Mouse (Mus musculus): Measurements from ENCODE around the gene H2-Oa. TPM values are rescaled to one million over a fixed set of nuclear protein-coding genes. Genes with fewer than 3 reads are reported as not detected.

H2-Oa gene
- polyA plus RNA-seq (2017; shearing (Covaris generic)) = 10 to 100 TPM; 14.3 to 81.2 (median 53.9) TPM

GRCm38 (mm10) chr17:34092197-34092875 lies at the start of gene H2-Oa:
Gene H2-Oa, plus strand, starts transcription at chr17:34092340.
- ATAC-seq = peak; percentile 86

DNA sequence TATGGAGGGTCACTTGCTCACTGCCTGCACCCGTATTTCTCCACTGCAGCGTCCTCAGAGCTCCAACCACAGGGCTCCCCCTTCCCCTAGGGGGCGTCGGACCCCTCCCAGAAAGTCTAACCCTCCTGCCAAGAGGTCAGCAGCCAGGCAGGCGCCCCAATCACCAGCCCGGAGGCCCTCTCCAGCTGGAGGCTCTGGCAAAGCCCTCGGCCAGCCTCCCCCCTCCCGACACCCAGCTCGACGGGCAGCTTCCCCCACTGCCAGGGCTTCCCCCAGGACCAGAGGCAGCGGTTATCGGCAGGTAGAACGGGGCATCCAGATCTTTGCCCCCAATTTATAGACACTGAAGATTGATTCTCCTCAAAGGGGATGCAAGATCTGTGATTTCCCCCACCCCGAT lies 46.2 kb upstream of the H2-Oa start:
- no peak for ATAC-seq

DNA sequence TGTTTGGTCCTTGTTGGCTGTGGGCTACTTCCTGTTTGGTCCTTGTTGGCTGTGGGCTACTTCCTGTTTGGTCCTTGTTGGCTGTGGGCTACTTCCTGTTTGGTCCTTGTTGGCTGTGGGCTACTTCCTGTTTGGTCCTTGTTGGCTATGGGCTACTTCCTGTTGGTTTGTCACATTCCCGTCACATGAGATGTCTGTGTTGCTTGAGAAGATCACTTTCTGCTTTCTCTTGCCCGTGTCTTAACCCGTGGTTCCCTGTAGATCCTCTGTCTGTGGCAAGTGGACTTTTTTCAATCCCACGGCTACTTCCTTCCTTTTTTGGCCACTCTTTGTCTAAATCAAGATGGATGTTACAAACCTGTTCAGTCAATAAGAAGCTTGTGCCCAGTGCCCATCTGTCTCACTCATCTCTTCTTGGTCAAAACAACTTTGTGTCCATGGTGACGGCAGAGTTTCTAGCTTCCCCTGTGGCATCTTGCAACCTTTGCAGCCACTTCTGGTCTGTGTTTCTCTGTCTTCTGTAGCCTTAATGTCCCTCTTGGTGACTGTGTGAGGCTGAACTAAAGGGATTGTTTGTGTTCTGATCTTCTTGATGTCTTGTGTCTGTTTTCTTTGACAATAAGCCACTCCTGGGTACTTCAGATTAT lies 44.6 kb upstream of the H2-Oa start:
- ATAC-seq = peak; percentile 38

DNA sequence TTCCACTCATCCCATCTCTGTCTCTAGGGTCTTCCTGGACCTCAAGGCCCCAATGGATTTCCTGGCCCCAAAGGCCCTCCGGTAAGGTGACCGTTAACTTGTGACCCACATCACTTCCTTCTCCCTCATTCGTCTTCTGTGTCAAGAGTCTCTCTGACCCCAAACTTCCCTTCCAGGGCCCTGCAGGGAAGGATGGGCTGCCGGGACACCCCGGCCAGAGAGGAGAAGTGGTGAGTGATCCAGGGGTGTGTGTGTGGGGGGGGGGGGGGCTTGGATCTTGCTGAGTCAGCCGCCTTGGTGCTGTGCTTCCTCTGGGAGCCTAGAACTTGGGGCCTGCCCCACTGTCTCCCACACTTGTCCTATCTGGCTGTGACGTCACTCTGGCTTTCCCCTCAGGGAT lies 34.9 kb upstream of the H2-Oa start:
- ATAC-seq = no peak

DNA sequence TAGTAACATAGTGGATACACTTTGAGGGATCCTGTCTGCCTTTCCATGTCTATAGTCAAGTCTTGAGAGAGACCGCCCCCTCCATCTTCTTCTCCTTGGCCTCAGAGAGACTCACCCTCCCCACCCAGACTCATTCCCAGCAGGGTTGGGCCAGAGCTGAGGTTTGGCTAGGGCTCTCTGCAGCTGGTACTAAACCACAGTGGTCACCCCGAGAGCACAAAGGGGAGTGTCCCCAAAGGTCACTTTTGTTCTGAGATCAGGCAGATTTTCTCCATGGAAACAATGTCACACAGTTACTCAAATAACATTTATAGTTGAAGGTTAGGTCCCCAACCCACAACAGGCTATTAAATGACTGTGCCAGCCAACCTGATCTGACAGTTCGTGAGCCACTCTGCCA lies 23.3 kb upstream of the H2-Oa start:
- no peak for ATAC-seq

GRCm38 (mm10) chr17:34072091-34072490 lies 20.0 kb upstream of the H2-Oa start:
- ATAC-seq = no peak

DNA sequence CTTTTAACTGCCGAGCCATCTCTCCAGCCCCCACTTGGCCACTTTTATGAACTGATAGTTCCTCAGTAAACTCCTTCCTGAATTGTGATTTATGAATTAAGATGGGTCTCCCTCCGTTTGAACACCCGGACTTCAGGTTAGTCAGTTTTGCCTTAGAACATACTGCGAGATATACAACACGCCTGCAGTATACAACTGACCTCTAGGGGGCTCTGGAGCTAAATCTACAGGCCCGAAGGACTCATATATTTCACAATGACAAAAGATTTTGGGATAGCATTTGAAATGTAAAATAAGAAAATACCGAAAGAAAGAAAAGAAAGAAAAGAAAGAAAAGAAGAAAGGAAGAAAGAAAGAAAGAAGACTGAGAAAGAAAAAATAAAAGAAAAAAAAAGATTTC lies 16.9 kb upstream of the H2-Oa start:
- no peak for ATAC-seq

DNA sequence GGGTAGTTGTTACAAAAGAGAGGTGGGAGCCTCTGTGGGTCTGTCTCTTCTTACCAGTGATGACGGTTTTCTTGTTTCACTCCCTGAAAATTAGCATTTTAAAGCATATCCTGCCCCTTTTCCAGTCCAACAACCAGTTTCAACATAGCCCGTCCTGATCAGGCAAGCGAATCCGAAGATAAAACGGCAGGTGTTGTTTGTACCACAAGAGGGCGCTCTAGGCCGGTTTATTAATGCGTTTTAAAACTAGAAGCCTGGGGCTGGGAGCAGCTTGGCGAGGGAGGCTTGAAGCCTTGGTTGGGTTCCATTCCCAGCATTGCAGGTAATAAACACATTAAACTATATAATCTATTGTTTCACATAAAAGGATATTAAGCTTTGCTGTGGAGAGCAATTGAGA lies 14.6 kb upstream of the H2-Oa start:
- ATAC-seq = peak; percentile 54

- ATAC-seq = no peak
Observed at GRCm38 (mm10) chr17:34078148-34078547, 14.0 kb upstream of the H2-Oa start.

- ATAC-seq = no peak
Observed at GRCm38 (mm10) chr17:34079002-34079401, 13.1 kb upstream of the H2-Oa start.

DNA sequence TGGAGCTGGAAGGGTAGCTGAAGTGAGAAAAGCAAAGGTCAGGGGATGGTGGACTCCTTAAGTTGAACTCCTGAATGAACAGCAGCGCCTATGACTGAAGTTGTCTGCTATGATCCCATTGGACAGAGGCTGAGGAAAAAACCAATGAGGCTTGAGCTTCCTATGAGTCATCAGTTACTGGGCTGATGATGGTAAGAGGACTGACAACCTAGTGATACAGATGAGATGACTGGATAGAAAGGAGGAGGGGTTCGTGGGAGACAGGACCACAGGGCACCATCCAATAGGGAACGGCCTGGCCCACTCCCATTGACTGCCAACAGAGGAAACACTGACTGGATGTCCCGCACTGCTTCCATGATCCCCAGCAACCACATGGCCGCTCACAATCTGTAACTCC lies 12.5 kb upstream of the H2-Oa start:
- peak; percentile 87 for ATAC-seq

- ATAC-seq = no peak
Observed at GRCm38 (mm10) chr17:34083104-34083503, 9.0 kb upstream of the H2-Oa start.

GRCm38 (mm10) chr17:34087386-34087785 lies 4.8 kb upstream of the H2-Oa start:
- ATAC-seq = no peak

DNA sequence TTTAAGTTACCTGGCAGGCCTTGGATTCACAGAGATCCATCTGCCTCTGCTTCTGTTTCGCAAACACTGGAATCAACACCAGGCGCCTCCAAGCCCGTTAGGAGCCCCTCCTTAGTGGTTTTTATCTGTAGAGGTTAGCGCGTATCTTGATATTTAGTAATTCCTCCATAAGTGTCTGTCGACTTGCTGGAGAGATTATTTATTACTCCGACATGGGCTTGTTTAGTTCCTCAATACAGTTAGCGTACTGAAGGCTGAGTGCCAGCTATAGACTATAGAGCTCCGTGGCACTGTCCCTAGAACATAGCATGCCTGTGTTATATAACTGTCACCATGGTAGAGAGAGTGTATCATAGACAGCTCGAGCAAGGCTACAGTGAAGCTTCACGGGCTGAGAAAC lies 4.0 kb upstream of the H2-Oa start:
- no peak for ATAC-seq

DNA sequence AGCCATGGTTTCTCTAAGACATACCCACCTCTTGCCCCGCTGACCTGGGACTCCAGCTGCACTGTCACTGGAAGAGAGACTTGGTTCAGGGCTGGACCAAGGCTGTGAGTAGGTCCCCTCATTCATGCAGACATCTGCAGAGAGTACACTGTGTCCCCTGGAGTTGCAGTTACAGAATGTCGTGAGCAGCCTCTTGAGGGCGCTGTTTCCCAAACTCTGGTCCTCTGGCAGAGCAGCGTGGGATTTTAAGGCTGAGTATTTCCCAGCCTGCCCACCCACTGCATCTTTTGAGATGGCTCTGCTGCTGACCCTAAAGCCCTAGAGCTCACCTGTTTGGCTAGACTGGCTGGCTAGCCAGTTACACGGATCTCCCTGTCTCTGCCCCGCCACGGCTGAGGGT lies 1.2 kb upstream of the H2-Oa start:
- no peak for ATAC-seq

GRCm38 (mm10) chr17:34093199-34093874 lies 1.2 kb downstream of the H2-Oa start:
- no peak for ATAC-seq

- no peak for ATAC-seq
Observed at GRCm38 (mm10) chr17:34094283-34095035, 2.3 kb downstream of the H2-Oa start.

GRCm38 (mm10) chr17:34096497-34097010 lies 4.4 kb downstream of the H2-Oa start:
- ATAC-seq = no peak

DNA sequence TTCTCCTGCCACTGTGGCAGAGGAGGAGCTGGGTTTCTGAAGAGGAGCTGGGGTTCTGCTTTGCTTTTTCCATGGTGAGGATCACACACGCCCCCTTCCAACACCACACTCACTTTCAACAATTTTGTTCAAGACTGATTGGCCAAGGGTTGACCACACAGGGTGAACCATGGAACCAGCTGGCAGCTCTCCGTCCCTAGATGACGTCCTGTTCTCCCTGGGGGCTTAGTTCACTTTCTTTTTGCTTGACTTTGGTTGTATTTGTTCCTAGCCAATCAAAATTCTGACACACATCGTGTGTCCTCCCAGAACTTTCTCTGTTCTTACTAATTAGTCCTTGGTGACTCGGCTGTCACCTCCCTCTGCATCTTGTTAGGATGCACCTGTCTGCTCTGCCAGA lies 5.1 kb downstream of the H2-Oa start:
- no peak for ATAC-seq

GRCm38 (mm10) chr17:34098709-34099479 lies 6.8 kb downstream of the H2-Oa start:
- no peak for ATAC-seq

DNA sequence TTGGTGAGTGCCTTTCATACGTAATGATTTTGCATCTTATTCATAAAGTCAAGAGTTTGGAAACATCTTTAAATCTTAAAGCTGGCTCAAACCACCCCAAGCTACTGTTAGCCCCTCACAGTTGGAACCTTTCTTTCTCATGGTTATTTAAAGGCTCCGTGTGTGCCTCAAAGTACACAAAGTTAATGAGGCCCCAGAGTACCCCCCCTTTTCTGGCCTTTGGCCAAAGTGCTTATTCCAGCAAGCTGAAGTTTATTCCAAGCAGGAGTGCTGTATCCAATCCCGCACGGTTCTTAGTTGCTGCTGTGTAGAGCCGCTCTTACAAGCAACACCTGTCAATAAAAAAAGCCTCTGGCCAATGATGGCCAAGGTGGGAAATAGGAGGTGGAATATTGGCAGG lies 7.4 kb downstream of the H2-Oa start:
- ATAC-seq = no peak

DNA sequence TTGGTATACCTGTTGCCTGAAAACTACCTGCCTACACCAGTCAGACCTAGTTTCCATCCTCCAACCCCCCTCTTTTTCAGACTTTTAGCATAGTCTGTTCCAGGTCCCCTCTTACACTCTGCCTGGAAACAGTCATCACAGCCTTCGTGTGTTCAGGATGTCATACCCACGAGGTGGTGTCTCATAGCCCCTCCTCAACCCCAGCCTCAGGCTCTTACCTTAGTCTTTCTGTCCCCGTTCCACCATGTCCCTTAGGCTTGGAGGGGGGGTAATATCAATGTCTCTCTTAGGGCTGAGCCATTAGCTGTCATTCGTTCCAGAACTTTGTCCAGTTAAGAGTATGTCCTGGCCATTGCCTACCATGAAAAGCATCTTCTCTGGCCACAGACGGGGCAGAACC lies 9.0 kb downstream of the H2-Oa start:
- ATAC-seq = no peak

Measured in inflammation-experienced regulatory T-cells, adult 6 months (primary cell).